Mouse (Mus musculus): ENCODE results near the gene Plekhg6.

DNA sequence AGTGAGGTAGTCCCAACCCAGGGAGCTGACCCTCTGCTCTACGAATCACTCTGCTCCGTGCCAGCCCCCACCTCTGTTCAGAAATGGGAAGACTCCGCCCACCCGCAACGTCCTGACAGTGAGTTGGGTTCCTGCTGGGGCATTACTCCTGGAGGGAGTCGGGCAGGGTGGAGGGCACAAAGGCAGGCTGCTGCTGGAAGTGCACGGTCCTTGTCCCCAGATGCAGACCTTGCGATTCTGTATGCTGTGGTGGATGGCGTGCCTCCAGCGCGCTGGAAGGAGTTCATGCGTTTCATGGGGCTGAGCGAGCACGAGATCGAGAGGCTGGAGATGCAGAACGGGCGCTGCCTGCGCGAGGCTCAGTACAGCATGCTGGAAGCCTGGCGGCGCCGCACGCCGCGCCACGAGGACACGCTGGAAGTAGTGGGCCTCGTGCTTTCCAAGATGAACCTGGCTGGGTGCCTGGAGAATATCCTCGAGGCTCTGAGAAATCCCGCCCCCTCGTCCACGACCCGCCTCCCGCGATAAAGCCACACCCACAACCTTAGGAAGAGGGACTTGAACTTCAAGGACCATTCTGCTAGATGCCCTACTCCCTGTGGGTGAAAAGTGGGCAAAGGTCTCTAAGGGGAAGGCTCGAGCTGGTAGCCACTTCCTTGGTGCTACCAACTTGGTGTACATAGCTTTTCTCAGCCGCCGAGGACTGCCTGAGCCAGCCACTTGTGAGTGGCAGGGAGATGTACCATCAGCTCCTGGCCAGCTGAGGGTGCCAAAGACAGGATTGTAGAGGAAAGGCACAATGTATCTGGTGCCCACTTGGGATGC, 18.9 kb downstream of the Plekhg6 start:
- TF ChIP-seq GATA1 (IDR thresholded peaks at IDR 0.05; ENCODE audit: borderline replicate concordance, low read length) (no peak), FLI1 (IDR thresholded peaks at IDR 0.05; ENCODE audit: low read length) (no peak)

Measured in megakaryocyte, embryonic 14.5 days (primary cell).